Mouse (Mus musculus) CD4-positive, CD25-positive, alpha-beta regulatory T cell, adult 2 months (primary cell): Measurements from ENCODE around the gene Cstf1.

Experiments
- DNase-seq: peaks from one replicate; pipeline ENCODE4 v3.0.0-alpha.2; 2012; ENCODE audit warnings: low read depth, low spot score

The Cstf1 gene

DNA sequence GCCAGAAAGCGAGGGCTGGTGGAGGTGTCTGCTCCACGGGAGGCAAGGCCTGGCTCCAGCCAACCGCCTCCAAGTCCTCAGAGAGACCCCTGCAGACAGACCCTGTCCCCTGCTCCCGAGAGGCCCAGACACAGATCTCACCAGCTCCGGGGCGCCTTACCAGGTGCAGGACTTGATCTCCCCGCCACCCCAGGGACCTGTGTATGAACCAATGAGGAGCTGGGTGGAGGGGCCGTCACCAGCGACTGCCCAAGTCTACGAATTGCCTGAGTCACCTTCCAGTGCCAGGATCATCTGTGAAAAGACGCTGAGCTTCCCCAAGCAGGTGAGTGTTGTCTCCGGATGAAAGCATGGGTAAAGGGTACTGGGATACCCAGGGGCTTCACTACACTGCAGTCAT is 45.7 kb downstream of the Cstf1 start:
- DNase-seq = no peak

- DNase-seq = no peak
Observed at GRCm38 (mm10) chr2:172416876-172417275, 46.4 kb downstream of the Cstf1 start.

GRCm38 (mm10) chr2:172418208-172418607 is 47.7 kb downstream of the Cstf1 start:
- no peak for DNase-seq

DNA sequence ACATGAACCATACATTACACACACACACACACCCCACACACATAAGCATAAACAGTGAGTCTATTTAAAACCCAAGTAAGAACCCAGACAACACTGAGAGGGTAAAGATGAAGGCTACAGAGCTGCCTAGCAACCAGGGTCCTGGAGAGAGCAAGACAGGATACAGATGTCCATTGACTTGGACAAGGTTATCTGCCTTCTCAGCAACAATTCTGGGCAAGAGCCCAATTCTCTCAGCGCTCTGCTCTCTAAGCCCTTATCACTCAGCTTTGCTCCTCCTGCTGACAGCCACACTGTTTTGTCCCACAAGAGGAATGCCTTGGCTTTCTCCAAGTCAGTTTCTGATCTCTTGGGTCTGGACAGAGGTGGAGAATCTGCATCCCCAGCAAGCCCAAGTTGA is 60.1 kb downstream of the Cstf1 start:
- no peak for DNase-seq
